Mouse (Mus musculus): ENCODE data around the gene Mrpl9. TPM values are rescaled to one million over a fixed set of nuclear protein-coding genes. Genes with fewer than 3 reads are reported as not detected.

The Mrpl9 gene
- polyA plus RNA-seq (2012; ENCODE audit: insufficient read depth, insufficient read length, missing spikeins) = 33.4 and 34.0 TPM in 2 replicates

DNA sequence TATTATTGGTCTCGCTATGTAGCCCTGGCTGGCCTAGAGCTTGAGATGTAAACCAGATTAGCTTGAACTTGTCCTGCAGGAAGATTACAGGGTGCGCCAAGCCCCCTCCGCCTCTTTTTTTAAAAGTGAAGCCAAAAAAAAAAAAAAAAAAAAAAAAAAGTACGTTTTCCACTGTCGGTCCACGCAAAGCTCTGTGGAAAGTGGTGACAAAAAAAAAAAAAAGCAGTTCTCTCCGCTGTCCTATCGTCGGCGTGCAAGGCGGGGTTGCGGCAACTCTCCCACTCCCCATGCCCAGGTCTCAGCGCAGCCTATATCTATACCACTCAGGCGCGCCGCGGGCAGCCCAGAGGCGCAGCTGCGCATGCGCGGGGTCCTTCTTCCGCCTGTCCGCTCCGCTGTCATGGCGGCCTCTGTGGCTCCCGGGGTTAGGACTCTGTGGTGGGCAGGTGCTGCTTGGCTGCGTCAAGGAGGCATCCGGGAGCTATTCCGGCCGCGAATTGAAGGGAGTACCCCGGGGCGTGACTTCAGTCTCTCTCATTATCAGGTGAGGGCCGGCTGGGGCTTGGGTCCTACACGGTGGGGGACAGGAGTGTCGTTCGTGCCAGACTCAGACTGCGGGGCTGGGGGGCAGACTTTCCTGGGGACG is at the start of gene Mrpl9:
TSS of gene Mrpl9 (plus strand) at position 368 of the 646 bp plus-strand sequence.
- Histone ChIP-seq H3K27ac (ENCODE audit: insufficient read depth, low read depth, low read length) (peak within 1 kb of the TSS; percentile 59), H3K4me1 (ENCODE audit: control insufficient read depth, insufficient read depth, low read length) (peaks cover 7% of the 10 kb centered on the region), H3K4me3 (ENCODE audit: insufficient read depth, low read length) (peak within 1 kb of the TSS; percentile 97)
- no peak for TF ChIP-seq CTCF (IDR thresholded peaks at IDR 0.05; ENCODE audit: low read depth, low read length)
- no peak for TF ChIP-seq POLR2A (IDR thresholded peaks at IDR 0.05; ENCODE audit: borderline replicate concordance, low read depth, low read length)

DNA sequence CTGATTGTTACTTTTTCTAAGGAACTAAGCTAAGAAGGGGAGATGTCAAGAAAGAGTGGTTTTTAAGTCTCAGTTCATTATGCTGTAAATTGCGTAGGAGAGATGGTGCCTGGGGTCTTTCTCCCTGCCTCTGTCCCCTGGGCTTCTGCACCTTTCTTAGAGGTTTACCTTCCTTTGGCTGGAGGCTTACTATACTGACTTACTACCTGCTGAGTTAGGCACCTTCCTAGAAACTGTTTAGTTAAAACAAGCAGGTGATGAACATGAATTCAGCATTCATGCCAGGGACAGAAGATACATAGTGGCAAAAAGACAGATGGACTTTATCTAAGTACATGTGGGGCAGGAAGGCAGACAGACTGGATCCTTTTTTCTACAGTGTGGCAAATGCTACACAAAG is 46.8 kb upstream of the Mrpl9 start:
- H3K27ac ChIP-seq (ENCODE audit: insufficient read depth, low read depth, low read length) = no peak overlapping the region
- no peaks in the 10 kb centered on the region for H3K4me1 ChIP-seq (ENCODE audit: control insufficient read depth, insufficient read depth, low read length)
- TF ChIP-seq POLR2A (IDR thresholded peaks at IDR 0.05; ENCODE audit: borderline replicate concordance, low read depth, low read length) = no peak
- no peak for TF ChIP-seq CTCF (IDR thresholded peaks at IDR 0.05; ENCODE audit: low read depth, low read length)
- no peak overlapping the region for H3K4me3 ChIP-seq (ENCODE audit: insufficient read depth, low read length)

DNA sequence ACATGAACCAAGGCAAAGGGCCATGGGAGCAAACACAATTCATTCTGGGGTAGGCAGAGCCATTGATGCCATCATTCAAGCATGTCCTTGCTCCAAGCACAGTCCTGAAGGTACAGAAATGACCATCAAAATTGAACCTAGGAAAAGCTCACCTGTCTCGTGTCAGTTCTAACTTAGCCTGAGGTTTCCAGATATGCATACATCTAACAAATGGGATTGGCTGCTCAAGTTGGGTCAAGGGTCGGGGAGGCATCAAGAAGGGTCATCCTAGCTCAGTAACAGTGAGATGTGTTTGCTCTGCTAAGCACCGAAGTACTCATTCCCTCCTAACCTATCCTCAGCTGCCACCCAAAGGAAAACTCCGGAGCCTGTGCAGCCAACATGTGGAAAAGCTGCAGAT is 46.3 kb upstream of the Mrpl9 start:
- H3K4me1 ChIP-seq (ENCODE audit: control insufficient read depth, insufficient read depth, low read length) = no peaks in the 10 kb centered on the region
- no peak overlapping the region for H3K4me3 ChIP-seq (ENCODE audit: insufficient read depth, low read length)
- no peak for TF ChIP-seq CTCF (IDR thresholded peaks at IDR 0.05; ENCODE audit: low read depth, low read length)
- TF ChIP-seq POLR2A (IDR thresholded peaks at IDR 0.05; ENCODE audit: borderline replicate concordance, low read depth, low read length) = no peak
- H3K27ac ChIP-seq (ENCODE audit: insufficient read depth, low read depth, low read length) = no peak overlapping the region

DNA sequence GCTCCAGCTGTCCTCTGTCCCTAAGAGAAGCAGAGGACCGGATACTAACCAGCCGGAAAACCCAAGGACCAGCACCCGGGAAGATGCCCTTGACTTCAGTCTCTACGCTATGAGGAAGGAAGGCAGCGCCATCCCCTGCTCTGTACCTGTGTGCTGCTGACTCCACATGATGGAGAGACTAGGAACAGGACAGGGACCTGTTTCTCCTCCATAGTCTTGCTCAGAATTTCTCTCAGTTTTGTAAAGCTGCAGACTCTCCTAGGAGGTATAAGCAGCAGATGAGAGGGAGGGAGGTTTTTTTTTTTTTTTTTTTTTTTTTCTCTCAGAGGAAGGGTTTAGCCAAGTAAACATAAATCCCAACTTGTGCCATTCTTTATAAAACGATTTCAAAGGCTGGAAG is 44.9 kb upstream of the Mrpl9 start, which contains the start of gene Lingo4:
TSS of gene Lingo4 (plus strand) at position 301 of the 400 bp plus-strand sequence.
- TF ChIP-seq CTCF (IDR thresholded peaks at IDR 0.05; ENCODE audit: low read depth, low read length) (no peak), POLR2A (IDR thresholded peaks at IDR 0.05; ENCODE audit: borderline replicate concordance, low read depth, low read length) (no peak)
- no peaks in the 10 kb centered on the region for H3K4me1 ChIP-seq (ENCODE audit: control insufficient read depth, insufficient read depth, low read length)
- no peak within 1 kb of the TSS for H3K27ac ChIP-seq (ENCODE audit: insufficient read depth, low read depth, low read length)
- peak within 1 kb of the TSS; percentile 3; the same call in 1 of the 2 replicates for H3K4me3 ChIP-seq (ENCODE audit: insufficient read depth, low read length)

DNA sequence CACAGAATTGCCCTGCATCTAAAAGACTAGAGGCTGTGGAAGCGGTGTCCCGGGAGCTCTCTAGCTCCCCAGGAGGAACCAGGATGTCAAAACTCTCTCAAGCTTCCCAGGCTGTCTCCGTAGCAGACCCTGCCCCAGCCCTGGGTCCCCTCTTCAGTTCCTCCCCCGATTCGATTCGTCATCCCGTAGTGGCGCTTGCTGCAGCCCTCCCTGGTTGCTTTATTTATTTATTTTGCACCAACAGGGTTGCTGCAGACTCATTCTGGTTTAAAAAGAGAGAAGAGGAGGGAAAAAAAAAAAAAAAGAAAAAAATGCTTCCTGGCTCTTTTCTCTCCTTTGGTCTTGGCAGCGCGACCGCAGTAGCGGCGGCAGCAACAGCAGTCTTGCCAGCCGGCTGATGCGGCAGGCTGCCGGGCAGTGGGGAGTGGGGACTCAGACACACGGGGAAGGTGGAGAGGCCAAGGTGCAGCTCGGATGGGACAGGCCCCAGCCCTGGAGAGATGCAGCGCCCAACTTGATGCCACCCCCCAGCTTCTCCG is 44.1 kb upstream of the Mrpl9 start:
- Histone ChIP-seq H3K27ac (ENCODE audit: insufficient read depth, low read depth, low read length) (no peak overlapping the region), H3K4me3 (ENCODE audit: insufficient read depth, low read length) (peak overlapping the region; percentile 3; the same call in 1 of the 2 replicates), H3K4me1 (ENCODE audit: control insufficient read depth, insufficient read depth, low read length) (no peaks in the 10 kb centered on the region)
- no peak for TF ChIP-seq CTCF (IDR thresholded peaks at IDR 0.05; ENCODE audit: low read depth, low read length)
- TF ChIP-seq POLR2A (IDR thresholded peaks at IDR 0.05; ENCODE audit: borderline replicate concordance, low read depth, low read length) = no peak

DNA sequence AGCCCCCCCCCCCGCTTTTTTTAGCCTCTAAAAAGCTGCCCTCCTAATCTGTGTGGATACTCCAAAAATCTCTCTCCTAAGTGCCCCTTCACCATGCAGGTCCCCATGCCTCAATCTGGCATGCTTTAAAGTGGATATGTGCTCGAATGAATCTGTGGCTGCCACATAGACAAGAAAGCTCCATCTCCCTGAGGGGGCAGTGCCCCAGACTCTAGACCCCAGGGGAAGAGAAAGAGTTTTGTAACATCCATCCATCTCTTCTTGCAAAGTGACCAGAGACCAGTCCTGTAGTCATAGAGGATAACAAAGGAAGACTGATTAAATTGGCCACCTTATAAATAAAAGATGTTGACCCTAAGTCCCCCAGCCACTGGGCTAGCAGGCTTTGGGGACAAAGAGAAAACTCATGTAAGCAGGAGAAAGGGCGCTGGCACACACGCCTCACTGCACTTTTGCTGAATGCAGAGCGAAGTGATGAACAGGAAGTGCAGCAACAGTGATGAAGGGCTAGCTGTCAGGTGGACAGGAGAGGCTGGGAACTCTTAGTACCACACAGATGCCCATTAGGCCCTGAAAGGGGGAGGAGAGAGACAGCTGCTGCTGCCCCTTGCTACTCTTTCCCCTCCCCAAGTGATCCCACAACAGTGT is 43.3 kb upstream of the Mrpl9 start:
- TF ChIP-seq POLR2A (IDR thresholded peaks at IDR 0.05; ENCODE audit: borderline replicate concordance, low read depth, low read length) = no peak
- no peak for TF ChIP-seq CTCF (IDR thresholded peaks at IDR 0.05; ENCODE audit: low read depth, low read length)
- H3K27ac ChIP-seq (ENCODE audit: insufficient read depth, low read depth, low read length) = no peak overlapping the region
- H3K4me3 ChIP-seq (ENCODE audit: insufficient read depth, low read length) = no peak overlapping the region
- no peaks in the 10 kb centered on the region for H3K4me1 ChIP-seq (ENCODE audit: control insufficient read depth, insufficient read depth, low read length)

DNA sequence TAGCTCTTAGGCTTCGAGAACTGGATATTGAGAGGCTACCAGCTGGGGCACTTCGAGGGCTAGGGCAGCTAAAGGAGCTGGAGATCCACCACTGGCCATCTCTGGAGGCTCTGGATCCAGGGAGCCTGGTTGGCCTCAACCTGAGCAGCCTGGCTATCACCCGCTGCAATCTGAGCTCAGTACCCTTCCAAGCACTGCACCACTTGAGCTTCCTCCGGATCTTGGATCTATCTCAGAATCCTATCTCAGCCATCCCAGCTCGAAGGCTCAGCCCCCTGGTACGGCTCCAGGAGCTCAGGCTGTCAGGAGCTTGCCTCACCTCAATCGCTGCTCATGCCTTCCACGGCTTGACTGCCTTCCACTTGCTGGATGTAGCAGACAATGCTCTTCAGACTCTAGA is 40.7 kb upstream of the Mrpl9 start:
- H3K27ac ChIP-seq (ENCODE audit: insufficient read depth, low read depth, low read length) = no peak overlapping the region
- no peaks in the 10 kb centered on the region for H3K4me1 ChIP-seq (ENCODE audit: control insufficient read depth, insufficient read depth, low read length)
- no peak overlapping the region for H3K4me3 ChIP-seq (ENCODE audit: insufficient read depth, low read length)
- TF ChIP-seq POLR2A (IDR thresholded peaks at IDR 0.05; ENCODE audit: borderline replicate concordance, low read depth, low read length) (no peak), CTCF (IDR thresholded peaks at IDR 0.05; ENCODE audit: low read depth, low read length) (no peak)

DNA sequence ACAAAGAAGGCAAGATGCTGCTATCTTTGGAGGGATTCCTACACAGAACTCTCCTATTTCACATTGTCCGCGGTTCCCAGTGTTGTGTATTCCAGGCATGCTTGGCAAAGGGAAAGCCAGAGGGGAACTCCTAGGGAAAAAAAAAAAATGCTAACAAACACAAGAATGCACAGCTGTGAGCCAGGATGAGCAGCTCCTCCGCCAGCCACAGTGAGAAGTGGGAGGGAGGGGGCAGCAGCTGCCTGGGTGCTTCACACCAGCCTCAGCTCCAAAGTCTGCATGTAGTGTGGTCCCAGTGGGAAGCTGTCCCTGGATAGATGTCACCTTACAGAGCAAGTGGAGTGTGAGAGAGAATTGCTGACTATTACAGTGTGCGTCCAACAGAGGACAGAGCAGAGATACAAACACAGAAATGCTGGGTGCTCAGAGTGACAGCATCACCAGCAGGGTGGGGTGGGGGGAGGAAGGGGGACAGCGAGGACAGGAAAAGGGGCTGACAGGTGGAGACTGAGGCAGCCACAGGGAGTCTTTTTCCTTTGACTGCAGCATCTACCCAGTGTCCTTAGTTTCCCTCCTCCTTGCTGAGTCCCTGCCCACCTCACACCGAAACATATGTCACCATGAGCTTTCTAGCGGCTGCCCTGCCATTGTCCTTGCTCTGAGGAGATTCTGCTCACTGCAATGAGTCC is 38.6 kb upstream of the Mrpl9 start:
- Histone ChIP-seq H3K4me1 (ENCODE audit: control insufficient read depth, insufficient read depth, low read length) (no peaks in the 10 kb centered on the region), H3K4me3 (ENCODE audit: insufficient read depth, low read length) (no peak overlapping the region), H3K27ac (ENCODE audit: insufficient read depth, low read depth, low read length) (no peak overlapping the region)
- no peak for TF ChIP-seq CTCF (IDR thresholded peaks at IDR 0.05; ENCODE audit: low read depth, low read length)
- no peak for TF ChIP-seq POLR2A (IDR thresholded peaks at IDR 0.05; ENCODE audit: borderline replicate concordance, low read depth, low read length)

DNA sequence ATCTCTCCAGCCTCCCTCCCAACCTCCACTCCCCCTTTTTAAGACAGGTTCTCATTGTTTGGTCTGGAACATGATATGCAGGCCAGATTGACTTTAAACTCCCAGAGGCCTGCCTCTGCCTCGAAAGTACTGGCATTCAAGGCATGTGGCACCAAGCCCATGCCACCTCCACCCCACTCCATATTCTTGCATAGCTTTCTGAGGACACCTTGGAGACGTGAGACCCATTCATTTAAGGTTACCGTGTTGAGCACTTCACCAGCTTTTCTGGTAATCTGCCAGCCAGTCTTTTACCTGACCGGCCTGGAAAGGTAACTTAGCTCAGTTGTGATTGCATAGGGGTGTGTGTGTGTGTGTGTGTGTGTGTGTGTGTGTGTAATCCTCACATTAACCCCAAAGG is 37.6 kb upstream of the Mrpl9 start:
- Histone ChIP-seq H3K4me3 (ENCODE audit: insufficient read depth, low read length) (no peak overlapping the region), H3K4me1 (ENCODE audit: control insufficient read depth, insufficient read depth, low read length) (no peaks in the 10 kb centered on the region), H3K27ac (ENCODE audit: insufficient read depth, low read depth, low read length) (no peak overlapping the region)
- TF ChIP-seq CTCF (IDR thresholded peaks at IDR 0.05; ENCODE audit: low read depth, low read length) (no peak), POLR2A (IDR thresholded peaks at IDR 0.05; ENCODE audit: borderline replicate concordance, low read depth, low read length) (no peak)

All from bone marrow macrophage, adult 2 months (primary cell).